Mouse (Mus musculus) ovary, postnatal 10 days (tissue): ENCODE data around the gene Borcs8.

Experiments used
- DNase-seq: peaks from one replicate; pipeline ENCODE4 v3.0.0; 2022; ENCODE audit warnings: low spot score

Gene Borcs8

DNA sequence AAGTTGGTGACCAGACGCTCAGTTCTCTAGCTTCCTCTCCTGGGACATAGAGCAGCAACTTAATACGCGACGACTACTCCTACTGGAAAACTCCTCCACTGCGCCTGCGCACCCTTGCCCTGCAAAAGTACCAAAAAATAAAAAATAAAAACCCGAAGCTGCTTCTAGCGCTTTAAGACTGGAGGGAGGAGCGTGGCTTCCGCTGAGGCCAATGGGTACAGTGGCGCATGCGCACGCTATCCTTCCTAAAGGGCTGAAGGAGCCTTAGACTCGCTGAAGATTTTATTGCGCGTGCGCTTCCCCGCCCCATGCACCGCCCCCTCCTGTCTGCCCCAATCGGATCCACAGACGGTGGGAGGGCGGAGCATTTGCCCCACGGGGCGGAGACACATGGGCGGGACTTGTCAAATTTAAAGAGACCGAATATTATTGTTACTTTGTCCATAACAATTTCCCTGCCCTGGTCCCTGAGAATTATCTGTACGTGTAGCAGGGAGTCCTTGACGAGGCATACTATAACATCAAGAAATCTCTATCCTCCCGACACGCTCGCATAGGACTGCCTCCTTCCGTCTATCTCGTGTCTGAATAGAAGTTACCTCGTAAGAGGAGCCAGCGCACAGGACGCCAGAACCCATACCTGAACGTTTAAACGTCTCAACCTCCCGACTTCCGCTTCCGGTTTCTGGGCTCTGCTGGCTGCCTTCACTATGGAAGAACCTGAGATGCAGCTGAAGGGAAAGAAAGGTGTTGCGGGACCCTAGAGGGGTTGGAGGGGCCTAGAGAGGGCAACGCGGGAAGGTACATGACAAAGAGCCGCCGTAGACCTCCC lies at the start of gene Borcs8, which contains the start of the genes Rfxank and Mef2b:
Borcs8 (plus strand) TSS at position 474 of the 832 bp plus-strand sequence.
Rfxank (minus strand) TSS at position 129 of the 832 bp plus-strand sequence.
Mef2b (plus strand) TSS at position 686 of the 832 bp plus-strand sequence.
- peak; percentile 84 for DNase-seq

DNA sequence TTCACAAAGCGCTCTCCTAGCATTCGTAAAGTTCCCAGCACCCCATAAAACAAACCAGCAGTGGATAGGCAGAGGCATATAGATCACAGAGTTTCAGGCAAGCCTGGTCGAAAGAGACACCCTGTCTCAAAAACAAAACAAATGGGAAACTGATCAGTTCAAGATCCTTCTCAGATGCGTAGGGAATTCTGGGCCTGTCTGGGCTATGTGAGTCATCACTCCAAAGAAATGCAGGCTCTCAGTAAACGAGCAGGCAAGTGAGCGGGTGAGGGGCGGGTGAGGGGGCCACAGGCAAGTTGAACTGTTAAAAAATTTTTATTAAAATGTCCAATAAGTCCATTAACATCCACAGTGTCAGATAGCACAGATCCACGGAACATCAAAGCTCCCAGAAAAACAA lies 46.5 kb upstream of the Borcs8 start:
- DNase-seq, result no peak

DNA sequence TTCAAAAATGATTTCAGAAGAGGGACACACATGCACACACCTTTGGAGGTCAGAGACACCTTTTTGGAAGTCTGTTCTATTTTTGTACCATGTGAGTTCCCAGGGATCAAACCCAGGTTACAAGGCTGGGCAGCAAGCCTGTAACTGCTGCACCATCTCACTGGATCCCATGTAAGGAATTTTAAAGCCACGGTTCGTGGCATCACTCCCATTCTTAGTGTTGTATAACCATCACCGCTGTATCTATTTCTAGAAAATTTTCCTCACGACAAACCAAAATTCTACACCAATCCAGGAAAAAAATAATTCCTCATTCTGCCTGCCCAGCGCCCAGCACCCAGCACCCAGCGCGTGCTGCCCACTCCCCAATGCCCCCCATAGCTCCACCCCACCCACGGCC lies 40.0 kb upstream of the Borcs8 start:
- DNase-seq, result no peak

DNA sequence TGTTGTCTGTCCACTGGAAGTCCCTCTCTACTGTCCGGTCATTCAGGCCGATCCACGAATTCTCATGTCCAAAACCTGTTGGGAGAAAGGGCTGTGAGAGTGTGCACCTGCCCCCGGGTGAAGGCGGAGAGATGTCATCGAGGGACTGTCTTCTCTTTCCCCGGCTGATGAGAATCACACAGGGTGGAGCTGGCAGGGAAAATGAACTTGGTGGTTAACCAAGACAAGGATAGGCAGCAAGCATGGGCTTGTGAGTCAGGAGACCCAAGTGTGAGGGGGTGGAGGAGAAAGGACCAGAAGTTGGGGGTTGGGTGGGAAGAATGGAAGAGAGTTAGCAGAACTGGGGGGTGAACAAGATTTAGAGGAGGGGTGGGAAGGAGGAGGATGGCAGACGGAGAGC lies 39.1 kb upstream of the Borcs8 start:
- no peak for DNase-seq

DNA sequence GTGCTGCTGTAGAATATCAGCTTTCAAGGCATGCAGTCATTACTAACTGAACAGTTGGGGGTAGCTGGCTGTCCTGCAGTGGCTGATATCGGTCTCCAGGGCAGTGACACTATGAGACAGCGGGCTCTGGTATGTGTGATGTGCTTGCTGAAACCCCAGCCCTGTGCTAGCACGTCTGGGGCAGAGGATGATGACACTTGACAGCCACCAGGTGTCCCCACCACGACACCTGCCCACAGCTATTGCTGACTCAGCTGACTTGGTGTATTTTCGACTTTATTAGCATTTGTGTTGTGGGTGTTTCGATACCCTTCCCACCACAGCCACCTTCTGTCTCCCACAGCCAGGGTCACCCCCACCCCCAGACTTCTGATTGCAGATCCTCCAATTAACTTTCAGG lies 34.8 kb upstream of the Borcs8 start:
- no peak for DNase-seq

DNA sequence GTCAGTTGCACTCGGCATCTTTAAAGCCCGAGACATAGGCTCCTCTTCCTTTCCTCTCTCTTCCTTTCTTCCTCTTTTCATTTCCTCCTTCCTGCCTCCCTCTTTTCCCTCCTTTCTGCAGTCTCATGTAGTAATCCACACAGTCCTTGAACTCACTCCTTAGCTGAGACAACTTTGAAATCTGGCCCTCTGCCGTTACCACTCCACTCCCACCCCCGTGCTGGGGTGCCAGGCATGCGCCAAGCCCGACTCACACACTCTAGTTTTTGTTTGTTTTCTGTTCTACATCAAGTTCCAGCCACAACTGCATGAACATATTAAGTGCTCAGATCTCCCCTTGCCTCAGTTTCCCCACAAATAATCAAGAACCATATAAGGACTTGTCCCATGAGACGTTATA lies 34.4 kb upstream of the Borcs8 start:
- DNase-seq, result no peak

DNA sequence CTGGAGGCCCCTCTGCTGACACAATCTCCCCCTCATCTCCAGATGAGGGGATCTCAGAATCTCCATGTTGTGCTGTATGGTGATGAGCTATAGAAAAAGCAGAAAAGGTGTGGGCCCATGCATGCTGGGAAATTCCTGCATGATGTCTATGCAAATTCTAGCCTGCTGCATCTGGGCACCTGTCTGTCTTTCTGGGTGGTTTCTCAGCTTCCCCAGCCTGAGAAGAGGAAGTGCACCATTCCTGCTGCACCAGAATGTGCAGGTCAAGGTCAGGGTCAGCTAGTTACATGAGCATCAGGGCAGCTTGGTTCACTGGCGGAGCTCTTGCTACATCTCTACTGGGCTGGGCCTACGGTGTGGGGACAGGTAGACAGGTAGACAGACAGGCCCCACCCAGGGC lies 28.8 kb upstream of the Borcs8 start:
- DNase-seq, result no peak

DNA sequence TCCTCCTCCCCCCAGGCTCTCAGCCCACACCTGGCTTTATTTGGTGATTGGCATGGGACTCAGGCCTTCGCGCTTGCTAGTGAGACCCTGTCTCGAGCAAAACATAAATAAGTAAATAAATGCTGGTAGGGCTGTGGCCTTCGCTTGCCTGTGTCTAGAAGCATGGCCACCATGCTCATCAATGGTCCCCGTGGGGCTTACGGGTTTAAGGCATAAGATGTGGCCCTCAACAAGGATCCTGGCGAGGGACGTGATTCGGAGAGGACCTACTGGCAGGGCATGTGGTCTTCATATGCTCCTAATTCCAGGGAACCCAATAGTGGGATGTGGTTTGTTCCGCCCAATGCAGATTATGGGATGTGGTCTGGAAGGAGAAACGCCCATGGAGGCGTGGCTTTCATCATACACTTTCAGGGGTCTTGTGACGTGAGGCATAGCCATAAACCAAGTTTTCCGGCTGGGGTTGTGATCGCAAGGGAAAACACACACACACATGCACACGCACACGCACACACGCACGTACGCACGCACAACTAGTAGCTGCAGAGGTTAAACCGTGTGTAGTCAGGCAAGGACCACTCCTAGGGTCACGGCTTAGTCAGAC lies 28.0 kb upstream of the Borcs8 start:
- DNase-seq, result no peak

DNA sequence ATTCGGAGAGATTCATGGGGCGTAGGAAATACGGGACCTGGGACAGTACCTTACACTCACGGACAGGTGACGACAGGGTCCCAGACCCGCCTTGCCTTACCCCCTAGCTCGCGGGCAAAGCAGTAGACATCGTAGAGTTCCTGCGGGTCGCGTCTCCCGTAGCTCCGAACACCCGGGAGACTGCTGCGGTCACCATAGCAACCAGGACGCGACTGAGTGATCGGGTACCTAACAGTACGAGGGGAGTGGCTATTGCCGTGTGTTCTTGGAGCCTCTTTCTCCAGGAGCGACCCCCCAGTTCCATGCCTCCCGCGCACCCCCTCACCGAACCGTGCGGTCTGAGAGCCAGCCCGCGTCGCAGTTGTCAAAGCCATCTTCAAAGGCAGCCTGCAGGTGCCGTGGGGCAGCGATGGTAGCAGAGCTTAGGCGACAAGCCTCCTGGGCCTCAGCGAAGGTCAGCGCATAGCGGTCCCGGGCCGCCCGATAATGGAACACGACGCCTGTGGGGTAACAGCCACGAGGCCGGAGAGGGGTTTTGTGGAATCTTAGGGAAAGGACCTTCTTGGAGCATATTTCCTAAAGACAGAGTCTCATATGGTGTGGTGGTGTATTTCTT lies 26.8 kb upstream of the Borcs8 start:
- no peak for DNase-seq

DNA sequence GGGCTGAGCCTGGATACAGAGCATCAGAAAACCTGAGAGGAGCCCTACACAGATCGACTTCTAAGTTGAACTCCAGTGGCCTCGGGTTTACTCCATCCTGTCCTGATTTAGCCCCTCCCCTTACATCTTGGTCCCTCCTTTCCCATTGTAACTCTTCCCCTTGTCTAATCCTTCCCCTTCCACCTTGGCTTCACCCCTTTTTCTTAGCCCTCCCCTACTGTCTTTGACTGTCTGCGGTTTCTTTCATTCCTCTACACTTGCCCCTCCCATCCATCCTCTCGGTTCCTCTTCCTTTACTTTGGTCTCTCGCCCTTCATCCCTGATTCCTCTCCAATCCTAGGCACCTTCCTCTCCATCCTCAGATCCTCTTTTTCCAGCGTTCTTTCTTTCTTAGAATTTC lies 24.8 kb upstream of the Borcs8 start:
- DNase-seq, result no peak

DNA sequence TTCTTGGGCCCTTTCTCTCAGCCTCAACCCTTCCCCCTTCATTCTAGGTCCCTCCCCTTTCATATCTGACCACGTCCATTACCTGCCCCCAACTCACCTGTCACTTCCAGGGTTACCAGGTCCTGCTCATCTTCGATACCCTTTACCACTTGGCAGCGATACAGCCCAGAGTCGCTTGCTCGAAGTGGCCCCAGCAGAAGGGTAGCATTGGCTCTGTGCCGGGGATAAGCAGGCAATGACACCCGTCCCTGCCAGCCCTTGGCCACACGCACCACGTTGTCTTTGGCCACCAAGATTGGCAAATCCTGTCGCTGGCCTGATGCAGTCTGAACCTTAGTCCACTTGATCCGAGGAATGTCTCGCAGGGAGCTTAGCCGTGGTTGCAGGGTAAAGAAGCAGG lies 24.4 kb upstream of the Borcs8 start:
- no peak for DNase-seq

DNA sequence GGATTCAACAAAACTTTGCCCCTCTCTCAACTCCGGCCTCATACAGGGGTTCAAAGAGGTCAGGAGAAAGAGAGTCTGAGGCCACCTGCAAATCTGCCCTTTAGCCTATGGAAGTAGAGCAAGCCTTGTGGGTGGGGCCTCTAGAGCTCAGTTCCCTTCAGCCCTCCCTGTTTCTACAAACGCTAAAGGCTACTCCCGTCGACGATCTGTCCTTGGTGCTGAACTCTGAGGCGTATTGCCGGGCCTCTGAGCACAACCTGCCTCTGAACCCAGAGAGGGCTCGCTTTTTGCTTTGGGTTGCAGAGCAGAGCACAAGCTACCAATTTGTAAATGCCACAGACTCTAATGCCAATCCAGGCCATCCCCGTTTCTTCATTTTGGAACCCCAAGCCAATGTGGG lies 21.7 kb upstream of the Borcs8 start:
- no peak for DNase-seq

DNA sequence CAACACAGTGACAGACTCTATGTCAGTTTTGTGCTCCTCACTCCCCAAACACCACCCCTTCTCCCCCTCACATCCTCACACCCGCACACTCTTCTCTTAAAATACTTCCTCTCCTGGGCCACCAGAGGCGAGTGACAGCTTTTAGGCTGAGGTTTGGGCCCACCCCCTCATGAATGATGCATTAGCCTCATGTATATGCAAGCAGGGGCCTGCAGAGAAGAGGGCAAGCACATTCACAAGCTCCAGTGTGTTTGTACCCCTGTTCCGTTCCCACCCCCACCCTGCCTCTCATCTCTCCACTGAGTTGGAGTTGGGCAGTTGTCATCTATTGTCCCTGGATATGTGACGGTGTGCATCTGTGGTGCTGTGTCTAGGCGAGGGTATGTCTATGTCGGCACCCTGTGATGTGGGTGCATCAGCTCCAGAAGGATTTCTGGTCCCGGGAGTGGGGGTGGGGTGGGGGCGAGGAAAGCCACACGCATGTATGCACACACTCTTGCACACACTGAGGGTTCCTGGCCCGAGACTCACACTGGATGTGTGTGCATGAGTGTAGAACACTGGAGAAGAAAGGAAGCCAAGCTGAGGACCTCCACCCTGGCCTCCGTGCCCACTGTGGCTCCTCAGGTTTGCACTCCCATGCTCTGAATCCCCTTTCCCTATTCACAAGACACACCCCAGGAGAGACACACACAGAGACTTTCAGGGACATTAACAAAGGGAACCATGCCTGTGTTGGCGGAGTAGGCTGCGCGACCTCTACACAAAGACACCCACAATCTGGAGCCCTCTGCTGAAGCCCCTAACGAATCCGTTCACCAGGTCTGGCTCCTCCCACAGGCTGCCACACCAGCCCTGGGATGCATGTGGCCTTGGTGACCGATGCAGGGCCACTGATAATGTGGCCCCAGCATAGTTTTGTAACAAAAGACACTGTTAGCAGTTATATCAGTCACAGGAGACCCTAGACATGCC lies 20.3 kb upstream of the Borcs8 start:
- no peak for DNase-seq

DNA sequence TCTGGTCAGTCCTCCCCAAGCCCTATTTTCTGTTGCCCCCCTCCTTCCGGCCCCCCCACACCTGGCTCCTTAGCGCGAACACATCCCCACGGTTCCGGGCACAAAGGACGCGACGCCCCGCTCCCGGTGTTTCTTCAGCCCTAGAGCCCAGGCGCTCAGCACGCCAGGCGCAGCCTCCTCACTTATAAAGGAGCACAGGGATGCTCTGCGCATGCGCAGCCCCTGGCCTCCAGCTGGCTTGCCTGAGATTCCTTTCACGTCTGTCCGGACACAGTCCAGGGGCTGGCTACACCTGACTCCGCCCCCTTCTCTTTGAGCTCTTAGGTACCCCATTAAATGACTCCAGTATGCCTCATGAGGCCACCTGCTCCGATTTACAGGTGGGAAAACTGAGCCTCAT lies 18.6 kb upstream of the Borcs8 start, which contains the start of gene Ncan:
Ncan (minus strand) TSS at position 207 of the 400 bp plus-strand sequence.
- no peak for DNase-seq

DNA sequence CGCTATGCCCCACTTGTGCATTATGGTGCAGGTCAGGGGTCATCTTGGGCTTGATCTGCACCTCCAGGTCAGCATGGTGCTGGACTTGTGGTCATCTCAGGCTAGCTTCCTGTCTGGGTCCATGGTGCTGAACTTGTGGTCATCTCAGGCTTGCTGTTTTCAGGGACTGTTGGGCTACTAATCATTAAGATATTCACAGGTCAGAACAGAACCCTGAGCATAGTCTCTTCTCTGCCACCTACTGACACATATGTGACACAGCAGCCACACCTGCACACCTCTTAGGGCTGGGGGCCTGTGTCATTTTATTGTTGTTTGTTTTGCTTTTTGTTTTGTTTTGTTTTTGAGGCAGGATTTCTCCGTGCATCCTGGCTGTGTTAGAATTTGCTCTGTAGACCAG lies 16.4 kb upstream of the Borcs8 start:
- no peak for DNase-seq

DNA sequence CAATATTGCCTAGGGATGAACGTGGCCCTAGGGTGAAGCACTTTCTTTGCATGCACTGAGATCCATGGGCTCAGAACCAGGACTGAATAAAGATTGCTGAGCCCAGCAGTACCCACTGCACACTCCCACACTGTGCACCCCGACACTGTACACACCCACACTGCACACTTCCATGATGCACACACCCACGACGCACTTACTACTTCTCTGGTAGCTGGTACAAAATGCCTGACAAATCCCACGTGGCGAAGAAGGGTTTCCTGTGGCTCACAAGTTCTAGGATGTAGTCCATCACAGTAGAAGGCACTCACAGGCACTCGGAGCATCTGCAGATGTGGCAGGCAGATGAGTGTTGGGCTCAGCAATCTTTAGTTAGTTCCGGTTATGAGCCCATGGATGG lies 14.3 kb upstream of the Borcs8 start:
- DNase-seq, result no peak

DNA sequence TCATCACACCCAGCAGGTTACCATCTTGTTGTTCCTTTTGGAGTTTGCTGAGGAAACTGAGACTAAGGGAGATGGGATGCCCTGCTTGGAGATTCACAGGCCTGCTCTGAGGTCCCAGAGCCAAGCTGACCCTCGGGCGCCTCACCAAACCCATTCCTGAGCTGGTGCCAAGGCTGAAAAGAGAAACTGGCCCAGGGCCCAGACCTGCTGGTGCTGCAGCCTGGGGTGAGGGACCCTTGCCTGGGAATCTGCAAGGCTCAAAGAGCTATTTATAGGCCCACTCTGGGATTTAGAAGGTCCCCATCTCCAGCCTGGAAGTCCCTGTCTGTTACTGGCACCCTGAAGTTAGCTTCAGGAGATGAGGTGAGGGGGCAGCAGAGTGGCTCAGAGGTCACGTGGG lies 10.9 kb upstream of the Borcs8 start:
- no peak for DNase-seq

DNA sequence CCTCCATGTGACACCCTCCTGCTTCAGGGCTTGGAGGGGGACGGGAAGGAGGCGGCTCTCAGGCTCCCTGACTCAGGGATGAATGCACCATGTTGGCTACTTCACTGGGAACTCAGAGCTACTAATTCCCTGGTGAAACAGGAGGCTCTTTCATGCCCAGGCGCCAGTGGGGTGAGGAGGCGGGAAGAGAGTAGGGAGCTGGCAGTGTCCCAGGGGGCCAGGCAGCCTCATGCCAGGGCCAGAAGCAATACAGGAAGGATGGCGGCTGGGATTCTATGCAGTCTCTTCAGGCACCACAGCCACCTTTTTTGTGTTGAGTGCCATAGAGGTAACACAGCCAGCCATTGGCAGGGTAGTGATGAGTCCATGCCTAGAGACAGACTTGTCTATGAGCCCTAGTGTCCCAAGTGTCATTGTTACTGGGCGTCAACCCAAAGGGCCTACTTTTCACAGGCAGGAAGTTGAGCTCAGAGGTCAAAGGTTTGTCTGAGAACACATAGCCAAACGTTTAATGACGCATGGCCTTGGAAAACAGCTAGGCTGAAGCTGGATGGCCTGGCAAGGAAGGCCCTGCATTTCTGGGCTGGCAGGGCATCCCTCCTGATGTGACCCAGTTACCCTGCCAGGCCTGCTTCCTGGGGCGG lies 9.9 kb upstream of the Borcs8 start:
- DNase-seq, result no peak

DNA sequence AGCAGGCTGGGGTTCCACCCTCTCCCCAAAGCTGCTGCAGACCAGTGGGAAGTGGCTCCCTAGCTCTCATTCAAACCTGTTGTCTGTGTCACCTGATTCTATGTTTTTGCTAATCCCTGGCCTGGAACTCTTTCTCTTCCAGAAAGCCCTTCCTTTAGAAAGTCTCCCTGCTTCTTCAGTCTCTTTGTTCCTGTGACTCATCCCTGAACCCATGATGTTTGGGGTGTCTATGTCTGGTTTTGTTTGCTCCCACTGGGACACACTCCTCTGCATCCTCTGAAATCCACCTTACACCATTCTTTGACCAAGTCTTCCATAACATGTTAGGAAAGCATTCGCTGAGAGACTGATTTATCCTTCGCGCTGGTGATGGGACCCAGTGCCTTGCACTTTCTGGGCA lies 9.2 kb upstream of the Borcs8 start:
- DNase-seq, result no peak

DNA sequence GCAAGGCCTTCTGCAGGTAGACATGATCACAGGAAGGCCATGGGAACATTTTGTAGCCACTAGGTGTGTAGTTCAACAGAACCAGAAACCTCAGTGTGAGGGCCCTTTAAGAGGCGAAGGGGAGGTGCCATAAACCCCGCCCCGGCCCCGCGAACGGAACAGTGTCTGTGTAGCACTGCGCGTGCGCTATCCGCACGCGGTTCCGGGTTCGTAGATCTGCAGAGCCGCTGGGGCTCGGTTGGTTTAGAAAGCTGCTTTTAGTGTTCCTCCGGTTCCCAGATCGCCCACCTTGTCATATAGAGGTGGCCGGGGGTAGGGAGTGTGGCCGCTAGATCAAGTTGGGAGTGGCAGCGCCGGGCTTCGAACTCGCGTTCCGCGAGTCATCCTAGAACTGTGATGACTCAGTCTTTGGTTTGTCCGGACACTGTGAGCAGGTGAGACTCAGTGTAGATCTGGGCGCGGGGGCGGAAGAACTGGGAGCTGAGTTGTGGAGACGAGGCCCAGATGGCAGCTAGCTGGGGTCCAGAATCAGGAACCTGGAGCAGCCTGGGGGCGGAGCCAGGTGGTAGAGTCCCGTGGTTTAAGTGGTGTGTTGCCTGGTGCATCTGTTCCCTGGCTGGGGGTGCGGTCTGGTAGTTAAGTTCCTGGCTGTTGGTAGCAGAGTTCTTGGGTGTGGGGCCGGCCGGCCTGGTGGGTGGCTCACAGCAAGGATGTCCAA lies 8.0 kb upstream of the Borcs8 start, which contains the start of gene Nr2c2ap:
Nr2c2ap (plus strand) TSS at position 168 of the 718 bp plus-strand sequence.
- peak; percentile 43 for DNase-seq

DNA sequence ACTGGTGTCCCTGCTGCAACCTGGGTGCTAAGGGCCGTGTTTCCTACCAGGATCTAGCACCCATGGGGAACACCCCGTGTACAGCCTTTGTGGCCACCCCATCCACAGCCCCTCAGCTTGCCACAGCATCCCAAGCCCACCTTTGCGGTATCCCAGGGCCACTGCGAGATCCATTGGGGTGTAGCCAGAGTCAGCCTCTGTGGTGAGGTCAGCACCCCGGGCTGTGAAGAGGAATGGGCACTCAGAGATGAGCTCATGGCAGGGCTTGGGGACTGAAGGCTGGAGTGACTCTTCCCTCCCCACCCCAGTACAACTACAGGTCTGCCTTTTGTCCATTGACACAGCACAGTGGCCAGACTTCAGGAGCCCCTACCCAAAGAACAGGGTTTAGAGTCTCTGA lies 5.2 kb upstream of the Borcs8 start:
- DNase-seq, result no peak
